Mouse (Mus musculus) cerebellum, adult 8-10 months (tissue): ENCODE results near the gene Rapgef2.

Experiments used
- DNase-seq: peaks from one replicate; pipeline ENCODE4 v3.0.0; 2022

Gene Rapgef2

GRCm38 (mm10) chr3:79016830-79017229 is 269.5 kb downstream of the Rapgef2 start:
- no peak for DNase-seq

DNA sequence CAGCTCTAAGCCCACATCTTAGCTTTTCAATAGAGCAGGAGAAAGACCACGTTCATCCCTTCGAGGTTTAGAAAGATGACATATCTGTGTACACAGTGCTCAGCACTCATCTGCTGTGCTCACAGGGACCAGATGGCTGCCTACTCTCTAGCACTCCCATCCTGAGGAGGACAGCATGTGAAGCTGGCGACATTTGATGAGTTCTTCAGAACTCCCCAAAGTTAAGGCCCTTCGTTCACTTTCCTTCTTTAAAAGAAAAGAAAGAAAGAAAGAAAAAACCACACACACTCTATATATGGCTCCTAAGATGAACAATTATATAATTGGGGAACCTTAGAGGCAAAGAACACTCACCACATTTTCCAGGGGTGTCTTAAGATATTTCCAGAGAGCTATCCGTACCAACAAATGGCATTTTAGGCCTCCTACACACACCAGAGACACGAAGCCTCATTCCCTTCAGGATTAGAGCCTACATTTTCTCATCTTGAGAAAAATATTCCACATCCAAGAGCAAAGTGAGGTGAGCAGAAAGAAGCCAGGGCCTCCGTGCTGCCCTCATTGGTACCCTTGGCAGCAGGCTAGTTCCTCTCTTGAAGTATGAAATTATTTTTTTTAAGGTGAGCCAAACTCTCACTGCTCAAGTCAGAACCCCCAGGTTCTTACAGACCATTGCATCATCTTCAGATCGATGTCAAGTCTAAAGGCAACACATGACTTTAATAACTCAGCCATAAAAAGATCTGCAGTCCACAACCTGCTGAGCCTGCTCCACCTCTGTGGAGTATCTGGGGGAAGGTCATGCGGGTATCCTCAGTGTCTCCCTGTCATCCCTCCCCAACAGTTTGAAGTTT is 270.5 kb downstream of the Rapgef2 start:
- DNase-seq = no peak
